Mouse (Mus musculus): ENCODE results near the gene Wdr3. TPM values are rescaled to one million over a fixed set of nuclear protein-coding genes. Genes with fewer than 3 reads are reported as not detected.
A peak's percentile ranks its signal among the peaks of the same experiment; 100 is the strongest.

Wdr3 gene
- total RNA-seq (2021), result 10 to 100 TPM; 11.8 to 13.7 TPM
- long read RNA-seq, experiment 1, transcript Wdr3-201 (27 exons, 3,432 nt), result major isoform, 23 of 24 reads
- long read RNA-seq, experiment 1, partial matches to known transcripts, result 1 of 24 reads
- long read RNA-seq, experiment 1, other reads (novel, unspliced or antisense), result 0 of 24 reads
- long read RNA-seq, experiment 2, transcript Wdr3-201 (27 exons, 3,432 nt), result major isoform, 20 of 24 reads
- long read RNA-seq, experiment 2, partial matches to known transcripts, result 0 of 24 reads
- long read RNA-seq, experiment 2, other reads (novel, unspliced or antisense), result 4 of 24 reads

- DNase-seq, result peak; percentile 91 to 96
- intact Hi-C loops (cut with DNase I), result no loop called here
Observed at GRCm38 (mm10) chr3:100162315-100163105, at the start of gene Wdr3, which contains the start of gene Gdap2. Wdr3 (minus strand) TSS chr3:100162407. Gdap2 (plus strand) TSS chr3:100162381.

- DNase-seq, result no peak
- intact Hi-C loops (cut with DNase I), result no loop called here
Observed at GRCm38 (mm10) chr3:100206973-100207372, 44.8 kb upstream of the Wdr3 start.

GRCm38 (mm10) chr3:100201554-100201953, 39.3 kb upstream of the Wdr3 start:
- intact Hi-C loops (cut with DNase I), result no loop called here
- DNase-seq, result peak; percentile 6 to 16

GRCm38 (mm10) chr3:100194210-100194609, 32.0 kb upstream of the Wdr3 start:
- intact Hi-C loops (cut with DNase I), result no loop called here
- DNase-seq, result no peak

- DNase-seq, result no peak
- intact Hi-C loops (cut with DNase I), result loop anchor here (5.0 to 10.0 kb wide), 2 partner anchors 295 to 377 kb away; partner anchors contain the start of gene Tent5c
Observed at GRCm38 (mm10) chr3:100189861-100190260, 27.7 kb upstream of the Wdr3 start.

- intact Hi-C loops (cut with DNase I), result loop anchor here (5.0 to 10.0 kb wide), 2 partner anchors 295 to 378 kb away; partner anchors contain the start of gene Tent5c
- DNase-seq, result peak; percentile 46 to 76
Observed at GRCm38 (mm10) chr3:100189444-100189843, 27.2 kb upstream of the Wdr3 start.

GRCm38 (mm10) chr3:100180471-100180870, 18.3 kb upstream of the Wdr3 start:
- DNase-seq, result no peak
- intact Hi-C loops (cut with DNase I), result loop anchor here (10.0 kb wide), 1 partner anchor 304 kb away; the partner anchor contains the start of gene Tent5c

GRCm38 (mm10) chr3:100176031-100176430, 13.8 kb upstream of the Wdr3 start:
- intact Hi-C loops (cut with DNase I), result no loop called here
- DNase-seq, result no peak

- intact Hi-C loops (cut with DNase I), result no loop called here
- no peak for DNase-seq
Observed at GRCm38 (mm10) chr3:100164991-100165390, 2.8 kb upstream of the Wdr3 start.

- intact Hi-C loops (cut with DNase I), result no loop called here
- DNase-seq, result no peak
Observed at GRCm38 (mm10) chr3:100163556-100163955, 1.3 kb upstream of the Wdr3 start.

GRCm38 (mm10) chr3:100161665-100162314, 417 bp downstream of the Wdr3 start:
- DNase-seq, result no peak
- intact Hi-C loops (cut with DNase I), result no loop called here

GRCm38 (mm10) chr3:100160682-100161445, 1.3 kb downstream of the Wdr3 start:
- intact Hi-C loops (cut with DNase I), result no loop called here
- DNase-seq, result no peak

- intact Hi-C loops (cut with DNase I), result no loop called here
Observed at GRCm38 (mm10) chr3:100122445-100122844, 39.8 kb downstream of the Wdr3 start.

GRCm38 (mm10) chr3:100121961-100122360, 40.2 kb downstream of the Wdr3 start:
- intact Hi-C loops (cut with DNase I), result no loop called here
- DNase-seq, result no peak

More at GRCm38 (mm10) chr3:100122445-100122844, 39.8 kb downstream of the Wdr3 start:
- DNase-seq, result no peak

- intact Hi-C loops (cut with DNase I), result no loop called here
Observed at GRCm38 (mm10) chr3:100118681-100119080, 43.5 kb downstream of the Wdr3 start.

GRCm38 (mm10) chr3:100106736-100107135, 55.5 kb downstream of the Wdr3 start:
- DNase-seq, result no peak
- intact Hi-C loops (cut with DNase I), result no loop called here

More at GRCm38 (mm10) chr3:100118681-100119080, 43.5 kb downstream of the Wdr3 start:
- no peak for DNase-seq

- intact Hi-C loops (cut with DNase I), result no loop called here
- DNase-seq, result no peak
Observed at GRCm38 (mm10) chr3:100102386-100103092, 59.7 kb downstream of the Wdr3 start.
